Mouse (Mus musculus): Measurements from ENCODE around the gene Armc2. TPM values are rescaled to one million over a fixed set of nuclear protein-coding genes. Genes with fewer than 3 reads are reported as not detected.
A peak's percentile ranks its signal among the peaks of the same experiment; 100 is the strongest.
"Not testable (repeated sequence)": the region's sequence is repeated elsewhere in the genome, so short reads cannot be mapped to it uniquely, and the experiment has no call there.

The Armc2 gene
- total RNA-seq, 2 experiments from 2014 or later = 8.6 to 9.1 TPM

DNA sequence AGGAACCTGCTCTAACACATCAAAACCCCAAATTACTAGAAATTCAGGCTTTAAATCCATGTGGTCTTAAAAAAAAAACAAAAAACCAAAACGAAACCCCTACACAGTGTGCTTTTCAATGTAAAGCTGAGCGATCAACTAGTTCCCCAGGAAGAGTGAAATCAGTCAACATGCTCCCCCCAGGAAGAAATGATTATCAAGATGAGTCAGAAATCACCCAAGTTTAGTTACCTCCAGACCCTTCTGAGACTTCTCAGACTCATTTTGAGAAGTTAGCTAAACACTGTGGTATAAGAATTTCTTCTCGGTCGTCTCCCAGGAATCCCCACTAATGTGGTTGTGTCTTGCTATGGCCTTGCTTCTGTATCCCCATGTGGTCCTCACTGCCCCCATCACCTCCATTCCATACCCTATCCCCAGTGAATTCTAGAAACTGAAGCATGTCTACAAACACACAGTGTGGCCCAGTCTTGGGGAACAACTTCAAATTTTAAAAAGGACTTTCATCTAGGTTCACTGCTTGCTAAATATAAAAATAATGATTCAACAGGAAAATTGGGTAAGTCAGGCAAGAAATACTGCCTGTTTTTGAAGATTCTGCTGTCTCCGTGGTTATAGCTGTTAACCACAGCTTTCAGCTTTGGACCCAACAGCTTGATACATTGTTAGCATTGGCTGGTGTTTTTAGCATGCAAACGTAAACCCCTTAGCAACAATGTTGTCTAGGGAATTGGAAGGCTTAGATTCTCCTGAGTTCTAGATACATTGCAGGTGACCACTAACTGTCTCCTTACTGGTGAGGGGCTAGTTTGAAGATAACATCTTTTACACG lies 39.6 kb downstream of the Armc2 start:
- DNase-seq (ENCODE audit: low spot score in 2 of 2) = no peak

DNA sequence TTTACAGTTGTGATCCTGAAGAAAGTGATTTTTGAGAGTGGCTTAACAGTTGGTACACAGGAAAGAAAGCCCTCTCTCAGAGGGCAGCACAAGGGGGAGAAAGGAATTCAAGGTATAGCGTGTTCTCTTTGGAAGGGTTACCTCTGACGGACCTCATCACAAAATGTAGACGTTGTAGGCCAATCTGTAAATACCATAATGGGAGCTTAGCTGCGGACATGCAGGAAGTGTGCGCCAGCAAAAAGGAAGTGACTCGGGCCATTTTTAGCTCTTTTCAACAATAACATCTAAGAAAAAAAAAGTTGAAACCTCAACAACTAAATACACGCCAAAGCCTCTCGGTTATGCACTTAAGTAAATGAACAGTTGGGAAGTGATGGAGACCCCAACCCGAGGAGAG lies 45.6 kb downstream of the Armc2 start:
- DNase-seq (ENCODE audit: low spot score in 2 of 2) = no peak

DNA sequence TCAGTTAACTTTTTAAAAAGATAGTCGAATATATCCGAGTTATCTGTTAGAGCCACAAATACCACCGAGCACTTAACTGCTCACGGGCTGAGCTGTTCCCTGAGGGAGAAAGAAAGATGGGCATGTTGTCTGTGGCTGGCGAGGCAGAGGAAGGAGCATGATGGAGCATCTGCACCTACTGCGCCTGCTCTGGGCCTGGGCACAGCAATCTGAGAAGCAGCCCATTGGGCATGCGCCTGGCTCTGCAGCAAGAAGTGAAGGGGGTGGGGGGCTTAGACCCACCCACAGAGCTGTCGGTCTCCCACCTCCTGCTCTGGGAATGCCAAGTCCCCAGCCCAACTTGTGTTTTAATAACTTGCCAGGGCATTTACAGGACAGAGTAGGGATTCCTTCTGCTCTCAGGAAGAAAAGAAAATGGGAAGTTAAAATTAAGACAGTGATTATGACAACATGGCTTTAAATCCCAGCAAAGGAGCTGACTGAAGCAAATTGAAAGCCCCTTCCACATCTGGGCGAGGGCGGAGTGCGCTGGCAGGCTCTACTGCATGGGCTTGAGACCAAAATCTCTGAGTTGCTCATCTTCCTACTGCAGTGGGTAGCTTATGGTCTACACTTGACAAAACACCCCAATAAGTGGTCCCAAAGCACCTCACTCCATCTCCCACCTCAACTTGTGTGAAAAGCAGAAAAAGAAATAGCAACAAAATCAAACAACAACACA lies 50.2 kb downstream of the Armc2 start:
- DNase-seq (ENCODE audit: low spot score in 2 of 2) = no peak

DNA sequence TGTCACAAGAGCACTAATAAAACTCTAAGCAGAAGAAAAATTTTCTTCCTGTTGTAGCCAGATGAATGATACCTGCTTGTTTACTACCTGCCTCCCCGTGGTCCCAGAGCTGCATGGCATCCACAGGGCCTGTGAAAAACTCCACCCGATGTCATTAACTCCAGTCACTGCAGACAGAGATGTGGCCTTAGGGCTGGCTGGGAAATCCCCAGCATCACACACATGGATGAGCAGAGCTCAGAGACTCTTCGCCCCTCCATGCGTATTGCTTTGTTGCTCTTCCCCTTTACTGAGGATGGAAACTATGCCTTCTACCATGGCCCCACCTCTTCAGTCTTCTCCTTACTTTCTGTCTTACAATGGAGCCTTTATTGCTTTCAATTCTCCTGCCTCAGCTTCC lies 55.5 kb downstream of the Armc2 start:
- DNase-seq (ENCODE audit: low spot score in 2 of 2) = no peak

DNA sequence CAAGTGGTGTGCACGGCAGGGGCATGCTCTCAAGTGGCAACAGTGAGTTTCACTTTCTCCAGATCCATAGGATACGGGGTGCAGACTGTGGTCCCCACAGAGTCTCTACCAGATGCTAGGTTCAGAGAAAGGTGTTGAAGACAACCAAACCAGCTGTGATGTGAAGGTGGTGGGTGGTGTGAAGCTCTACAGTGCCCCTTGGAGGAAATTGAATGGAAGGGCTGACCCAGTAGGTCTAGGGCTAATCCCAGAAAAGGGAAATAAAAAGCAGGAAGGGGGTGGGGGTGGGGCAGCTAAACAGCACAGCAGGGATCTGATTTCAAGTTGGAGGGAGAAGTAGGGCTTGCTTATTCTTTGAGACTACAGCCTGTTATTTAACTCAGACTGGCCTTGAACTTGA lies 58.4 kb downstream of the Armc2 start:
- no peak for DNase-seq (ENCODE audit: low spot score in 2 of 2)

DNA sequence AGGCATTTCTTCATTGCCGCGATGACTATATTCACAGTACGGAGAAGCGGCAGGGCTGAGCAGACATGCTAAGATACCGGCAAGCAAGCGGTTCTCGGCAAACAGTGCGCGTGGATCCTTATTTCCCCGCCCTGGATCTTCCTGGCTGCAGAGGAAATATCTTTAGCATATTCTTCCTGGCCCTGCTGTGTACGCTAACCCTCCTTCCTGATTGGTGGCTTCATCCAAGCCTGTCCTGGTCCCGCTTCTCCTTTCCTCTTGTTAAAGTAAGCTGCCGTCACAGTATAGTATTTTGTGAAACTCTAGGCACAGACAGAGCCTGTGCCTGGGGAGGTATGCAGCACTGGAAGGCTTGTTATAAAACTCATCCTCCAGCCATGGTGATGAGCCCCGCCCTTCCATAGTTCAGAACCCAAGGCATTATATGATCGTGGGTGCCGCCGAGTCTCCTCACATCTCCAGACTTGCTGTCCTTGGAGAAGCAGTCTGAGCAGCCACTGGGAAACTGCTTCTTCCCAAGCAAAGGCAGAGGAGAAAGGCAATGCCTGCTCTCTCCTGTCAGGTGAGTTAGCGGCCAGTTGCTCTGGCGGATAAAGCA lies 59.5 kb downstream of the Armc2 start:
- no peak for DNase-seq (ENCODE audit: low spot score in 2 of 2)

DNA sequence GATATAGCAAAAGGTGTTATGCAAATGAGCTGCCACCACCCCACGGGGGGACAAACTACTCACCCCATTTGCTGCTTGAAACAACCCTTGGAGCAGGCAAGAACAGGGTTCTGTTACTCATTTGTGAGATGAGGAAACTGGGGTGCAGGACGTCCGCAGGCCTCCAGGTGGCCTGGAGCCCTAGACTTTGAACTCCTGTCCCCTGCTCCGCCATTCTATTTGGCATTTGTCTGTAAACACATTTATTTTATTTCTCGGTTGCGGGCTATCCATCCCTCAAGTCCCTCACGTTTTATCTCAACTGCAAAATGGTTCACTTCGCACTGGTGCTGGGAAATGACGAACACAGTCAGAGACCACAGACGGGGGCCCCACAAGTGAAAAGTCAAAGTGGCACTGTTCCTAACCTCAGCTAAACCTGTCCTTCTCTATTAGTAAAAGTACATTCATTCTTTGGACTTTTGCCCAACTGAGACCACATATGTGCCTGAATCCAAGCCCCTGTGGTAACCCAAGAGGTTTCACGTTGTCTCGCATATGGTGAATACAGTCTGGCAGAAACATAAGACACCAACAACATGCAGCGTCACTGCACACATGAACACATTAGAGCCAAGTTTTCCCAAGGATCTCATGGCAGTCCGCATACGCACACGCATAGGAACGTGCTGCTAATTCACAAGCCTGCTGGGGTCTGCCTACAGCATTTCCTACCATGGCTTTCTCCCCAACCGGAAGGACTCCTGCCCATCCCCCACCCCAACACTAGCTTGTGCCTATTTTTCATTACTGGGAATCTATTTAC lies 60.6 kb downstream of the Armc2 start:
- DNase-seq (ENCODE audit: low spot score in 2 of 2) = no peak

DNA sequence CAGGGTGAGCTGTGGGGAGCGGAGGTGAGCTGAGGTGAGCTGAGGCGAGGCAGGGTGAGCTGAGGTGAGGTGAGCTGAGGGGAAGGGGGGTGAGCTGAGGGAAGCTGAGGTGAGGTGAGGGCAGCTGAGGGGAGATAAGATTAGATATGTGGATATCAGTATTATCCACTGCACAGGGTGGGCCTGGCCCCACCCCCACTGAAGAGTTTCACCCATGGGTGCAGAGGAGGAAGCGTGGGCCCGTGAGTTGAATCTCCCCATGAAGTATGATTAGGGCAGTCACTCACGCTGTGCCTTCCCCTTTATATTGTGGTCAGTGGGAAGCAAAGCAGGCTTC lies 64.7 kb downstream of the Armc2 start:
- DNase-seq (ENCODE audit: low spot score in 2 of 2) = no peak

DNA sequence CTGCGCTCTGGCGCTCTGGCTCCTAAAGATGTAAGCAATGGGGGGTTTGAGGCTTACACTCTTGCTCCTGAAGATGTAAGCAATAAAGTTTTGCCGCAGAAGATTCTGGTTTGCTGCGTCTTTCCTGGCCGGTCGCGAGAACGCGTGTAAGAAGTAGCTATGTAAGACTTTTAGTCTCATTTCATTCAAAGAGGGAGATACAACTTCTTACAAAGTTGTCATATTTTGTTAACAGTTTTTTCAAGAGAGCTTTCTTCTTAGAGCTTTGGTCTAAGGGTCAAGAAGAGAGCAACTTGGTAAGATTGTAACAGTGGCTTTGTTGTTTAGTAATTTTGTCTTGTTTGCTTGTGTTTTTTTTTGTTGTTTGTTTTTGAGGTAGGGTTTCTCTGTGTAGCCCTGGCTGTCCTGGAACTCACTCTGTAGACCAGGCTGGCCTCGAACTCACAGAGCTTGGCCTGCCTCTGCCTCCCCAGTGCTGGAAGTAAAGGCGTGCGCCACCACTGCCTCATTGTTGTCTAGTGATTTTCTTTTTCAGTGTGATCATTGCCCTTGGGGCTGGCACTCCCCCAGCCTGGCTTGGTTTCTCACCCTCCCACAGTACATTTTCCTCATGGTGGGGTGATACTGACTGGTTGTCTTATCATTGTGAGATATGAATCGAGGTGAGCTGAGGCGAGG lies 65.3 kb downstream of the Armc2 start:
- no peak for DNase-seq (ENCODE audit: low spot score in 2 of 2)

DNA sequence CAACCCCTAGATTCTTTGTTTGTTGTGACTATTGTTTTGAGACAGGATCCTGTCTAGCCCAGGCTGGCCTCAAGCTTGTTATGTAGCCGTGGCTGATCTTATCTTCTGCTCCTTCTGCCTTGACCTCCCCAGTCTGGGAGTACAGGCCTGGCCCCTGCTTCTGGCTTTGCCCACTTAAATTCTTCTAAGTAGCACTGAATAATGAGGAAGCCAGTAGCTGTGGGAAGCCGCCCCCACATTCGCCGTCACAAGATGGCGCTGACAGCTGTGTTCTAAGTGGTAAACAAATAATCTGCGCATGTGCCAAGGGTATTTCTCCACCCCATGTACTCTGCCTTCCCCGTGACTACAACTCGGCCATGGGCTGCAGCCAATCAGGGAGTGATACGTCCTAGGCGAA lies 65.9 kb downstream of the Armc2 start:
- not testable (repeated sequence) for DNase-seq (ENCODE audit: low spot score in 2 of 2)

DNA sequence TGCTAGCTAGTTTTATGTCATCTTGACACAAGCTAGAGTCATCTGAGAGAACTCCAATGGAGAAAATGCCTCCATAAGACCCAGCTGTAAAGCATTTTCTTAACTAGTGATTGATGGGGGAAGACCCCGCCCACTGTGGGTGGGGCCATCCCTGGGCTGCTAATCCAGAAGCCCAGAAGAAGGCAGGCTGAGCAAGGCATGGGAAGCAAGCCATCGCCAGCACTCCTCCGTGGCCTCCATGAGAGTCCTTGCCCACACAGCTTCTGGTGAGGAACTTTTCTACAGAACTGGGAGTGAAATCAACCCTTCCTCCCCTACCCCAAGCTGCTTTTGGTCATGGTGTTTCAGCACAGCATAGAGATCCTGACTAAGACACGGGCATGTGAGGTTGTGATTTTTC lies 79.2 kb downstream of the Armc2 start:
- DNase-seq (ENCODE audit: low spot score in 2 of 2) = no peak

DNA sequence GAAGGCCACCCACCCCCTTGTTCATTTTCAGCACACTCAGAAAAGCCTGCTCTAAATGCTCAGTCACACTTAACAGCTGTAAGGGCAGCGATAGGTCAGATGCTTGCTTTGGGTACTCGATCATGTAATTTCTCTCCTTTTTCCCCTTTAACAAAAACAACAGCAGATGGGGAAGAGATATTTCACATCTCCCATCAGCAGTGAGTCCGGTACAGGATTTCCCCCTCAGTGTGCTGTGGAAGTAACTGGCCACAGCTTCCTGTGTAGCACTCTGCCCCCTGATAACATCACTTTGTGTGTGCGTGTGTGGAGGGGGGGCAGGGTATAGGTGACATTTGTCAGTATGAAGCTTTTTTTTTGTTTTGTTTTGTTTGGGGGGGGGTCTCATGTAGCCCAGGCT lies 81.1 kb downstream of the Armc2 start:
- no peak for DNase-seq (ENCODE audit: low spot score in 2 of 2)

DNA sequence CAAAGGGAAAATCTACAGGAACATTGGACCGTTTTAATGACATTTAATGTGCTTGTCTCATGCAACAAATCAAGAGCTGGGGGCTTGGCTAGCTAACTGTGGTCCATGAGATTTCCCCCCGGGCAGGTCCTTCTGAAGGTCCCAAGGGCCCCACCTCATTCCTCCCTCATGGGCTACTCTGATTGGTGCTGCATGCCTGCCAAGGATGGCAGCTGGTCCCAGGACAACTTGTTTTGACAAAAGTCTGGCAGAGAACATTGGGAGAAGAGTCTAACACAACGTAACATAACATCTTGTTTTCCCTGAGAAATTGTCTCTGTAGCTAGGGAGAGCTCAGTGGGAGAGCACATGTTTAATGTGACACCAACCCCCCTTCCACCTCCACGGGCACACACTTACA lies 82.1 kb downstream of the Armc2 start:
- peak; percentile 47 to 51 for DNase-seq (ENCODE audit: low spot score in 2 of 2)

DNA sequence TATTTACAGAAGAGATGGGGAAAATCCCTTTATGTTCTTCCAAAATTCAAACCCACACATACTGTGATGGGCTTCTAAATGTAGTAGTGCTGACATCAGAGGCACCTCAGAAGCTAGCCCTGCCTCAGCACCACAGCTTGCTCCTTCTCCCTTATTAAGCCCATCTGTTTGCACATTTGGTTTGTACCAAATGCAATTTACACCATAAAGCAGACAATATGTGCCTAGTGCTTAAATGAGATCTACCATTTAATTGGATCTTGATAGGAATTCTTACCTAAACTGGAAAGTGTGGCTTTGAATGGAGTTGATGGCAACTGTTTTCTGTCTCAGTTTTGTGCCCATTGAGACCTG lies 82.8 kb downstream of the Armc2 start:
- DNase-seq (ENCODE audit: low spot score in 2 of 2) = peak in 1 of 2 experiments; percentile 72

DNA sequence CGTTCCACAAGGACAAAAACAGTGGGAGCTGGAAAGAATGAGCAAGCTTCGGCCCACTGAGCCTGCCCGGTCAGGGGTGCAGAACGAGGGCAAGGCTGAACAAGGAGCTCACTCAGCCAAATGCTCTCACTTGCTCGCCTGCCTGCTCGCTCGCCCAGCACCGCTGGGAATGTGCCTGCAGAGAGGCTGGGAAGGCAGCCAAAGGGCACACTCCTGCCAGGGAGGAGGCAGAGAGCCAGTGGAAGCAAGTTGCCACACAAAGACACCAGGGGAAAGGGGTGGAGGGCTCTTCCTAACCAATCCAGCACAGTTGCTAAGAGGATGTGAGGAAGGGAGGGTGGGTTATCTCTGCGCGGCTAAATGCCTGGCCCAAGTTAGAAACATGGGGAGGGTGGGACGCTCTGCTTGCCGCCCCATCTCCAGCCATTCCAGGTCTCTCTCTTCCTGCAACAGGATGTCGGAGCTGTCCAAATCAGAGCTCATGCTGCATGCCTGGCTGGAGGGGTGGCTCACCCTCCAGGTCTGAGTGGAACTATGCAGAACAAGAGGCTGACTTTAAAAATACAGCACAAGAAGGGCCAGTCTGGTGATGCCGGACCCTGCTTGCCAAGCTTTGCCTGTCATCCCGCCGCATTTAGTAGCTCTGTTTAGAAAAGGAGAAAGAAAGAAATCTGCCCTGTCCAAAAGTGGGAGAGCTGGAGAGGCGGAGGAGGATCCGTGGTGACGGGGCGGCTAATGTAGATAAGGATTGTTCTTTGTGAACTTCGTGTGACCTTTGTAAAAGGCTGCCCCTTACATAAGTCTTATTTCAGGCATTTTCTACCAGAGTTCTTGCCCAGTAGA lies 83.4 kb downstream of the Armc2 start:
- DNase-seq (ENCODE audit: low spot score in 2 of 2) = peak; percentile 85 to 94

DNA sequence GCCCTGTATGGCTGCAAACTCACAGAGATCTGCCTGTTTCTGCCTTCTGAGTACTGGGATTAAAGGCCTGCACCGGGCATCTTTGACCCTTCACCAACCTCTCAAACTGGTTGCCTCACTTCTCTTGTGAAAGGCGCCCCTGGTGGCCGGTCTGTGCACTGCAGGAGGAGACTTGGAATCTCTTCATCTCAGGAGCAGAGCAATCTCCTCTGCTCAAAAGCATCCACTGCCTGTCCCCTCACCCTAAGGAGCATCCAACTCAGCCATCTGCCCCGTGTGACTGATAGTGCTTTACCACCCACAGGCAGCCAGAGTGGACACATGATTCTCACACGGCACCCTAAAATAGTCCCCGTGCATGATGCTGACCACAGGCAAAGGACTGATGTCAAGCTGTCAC lies 84.7 kb downstream of the Armc2 start:
- peak in 1 of 2 experiments; percentile 41 for DNase-seq (ENCODE audit: low spot score in 2 of 2)

DNA sequence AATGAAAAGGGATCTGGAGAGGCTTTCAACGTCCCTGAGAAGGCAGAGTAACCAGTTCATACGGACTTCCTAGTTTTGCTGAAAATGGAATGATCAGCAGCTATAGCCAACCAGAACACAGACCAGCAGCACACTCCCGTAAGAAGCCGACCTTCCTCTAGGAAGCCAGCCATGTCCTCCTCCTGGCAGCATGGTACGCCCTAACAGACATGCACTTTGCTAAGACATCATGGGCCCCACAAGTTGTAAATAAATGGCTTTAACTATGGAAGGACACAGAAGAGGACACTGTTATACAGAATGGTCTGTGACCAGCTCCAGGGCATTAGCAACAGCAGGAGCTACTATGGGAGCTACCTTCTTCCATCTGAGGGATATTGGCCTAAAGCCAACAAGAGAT lies 85.3 kb downstream of the Armc2 start:
- no peak for DNase-seq (ENCODE audit: low spot score in 2 of 2)

DNA sequence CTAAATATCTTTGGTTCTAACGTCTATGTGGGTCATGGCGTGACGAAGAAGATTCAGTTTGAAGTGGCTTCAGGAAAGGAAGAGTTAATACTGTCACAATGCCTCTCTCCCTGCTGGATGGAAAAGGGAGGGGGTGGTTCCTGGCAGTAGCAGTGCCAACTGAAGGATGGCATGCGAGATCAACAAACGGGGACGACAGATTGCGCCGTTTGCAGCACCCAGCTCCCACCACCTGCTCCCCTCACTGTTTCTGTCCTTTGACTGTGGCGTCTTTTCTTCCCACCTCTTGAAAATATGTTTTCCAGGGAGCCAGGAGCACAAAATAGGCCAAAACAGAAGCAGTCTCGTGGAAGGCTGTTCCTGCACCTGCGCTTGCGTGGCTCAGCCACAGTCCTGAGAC lies 86.3 kb downstream of the Armc2 start:
- DNase-seq (ENCODE audit: low spot score in 2 of 2) = peak; percentile 77 to 91

DNA sequence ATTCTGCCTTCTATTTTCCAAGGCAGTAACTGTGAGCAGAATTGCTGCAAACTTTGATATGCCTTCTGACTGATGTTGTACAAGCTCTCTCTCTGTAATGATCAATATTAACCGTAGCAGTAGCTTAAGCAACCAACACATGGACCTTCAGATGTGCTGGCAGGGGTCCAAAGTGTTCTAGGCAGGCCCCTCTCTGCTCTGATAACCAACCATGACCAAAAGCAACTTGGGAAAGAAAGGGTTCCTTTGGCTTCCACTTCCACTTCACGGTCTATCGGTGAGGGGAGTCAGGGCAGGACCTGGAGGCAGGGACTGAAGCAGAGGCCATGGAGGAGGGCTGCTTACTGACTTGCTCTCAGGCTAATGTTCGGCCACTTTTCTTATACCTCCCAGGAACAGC lies 87.3 kb downstream of the Armc2 start:
- DNase-seq (ENCODE audit: low spot score in 2 of 2) = no peak

DNA sequence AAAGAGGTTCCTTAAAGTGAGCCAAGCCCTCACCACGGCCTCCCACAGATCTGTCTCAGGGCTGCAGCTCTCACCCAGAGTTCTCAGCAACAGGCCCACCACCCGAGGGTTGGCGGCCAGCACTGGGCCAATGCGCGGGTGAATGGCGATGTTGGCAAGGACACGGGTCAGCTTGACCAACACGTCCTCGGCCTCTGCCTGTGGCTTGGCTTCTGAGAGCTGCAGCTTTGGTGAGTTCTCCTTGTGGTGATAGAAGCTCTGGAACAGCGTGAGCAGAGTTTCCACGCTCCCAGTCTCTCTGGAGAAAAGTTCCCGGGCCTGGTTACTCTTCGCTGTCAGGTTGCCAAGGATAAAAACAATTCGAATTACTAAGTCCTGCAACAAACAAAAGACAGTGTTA lies 91.5 kb downstream of the Armc2 start:
- peak in 1 of 2 experiments; percentile 49 for DNase-seq (ENCODE audit: low spot score in 2 of 2)
